Mouse (Mus musculus) limb, embryonic 11.5 days (tissue): ENCODE results near the gene Tnfrsf13b. TPM values are rescaled to one million over a fixed set of nuclear protein-coding genes. Genes with fewer than 3 reads are reported as not detected.

Experiments
- polyA plus RNA-seq: library from polyadenylated mRNA; unstranded; fragments of >200 nt; fragmentation: Nextera tagmentation; extraction: Ambion mirVana; gene quantifications from 2 replicates; pipeline ENCODE4 v1.2.1, GENCODE M21; 2014

Gene Tnfrsf13b
- polyA plus RNA-seq, 1 experiment from 2014 or later: 0.99 TPM

Other genes starting within 250 kb of the Tnfrsf13b start
- gene Tmem11, start 247.5 kb upstream of the Tnfrsf13b start, polyA plus RNA-seq: 66.0 and 74.5 TPM in 2 replicates
- gene Natd1, start 212.0 kb upstream of the Tnfrsf13b start, polyA plus RNA-seq: 16.1 and 18.3 TPM in 2 replicates
- gene Map2k3, start 194.7 kb upstream of the Tnfrsf13b start, polyA plus RNA-seq: 66.4 and 78.5 TPM in 2 replicates
- 0.08 TPM in 1 of 2 replicates, not detected in the other for gene Kcnj12, start 104.2 kb upstream of the Tnfrsf13b start, polyA plus RNA-seq
- 186 and 194 TPM in 2 replicates for gene Usp22, start 48.3 kb downstream of the Tnfrsf13b start, polyA plus RNA-seq
- gene Aldh3a1, start 80.8 kb downstream of the Tnfrsf13b start, polyA plus RNA-seq: 0.44 TPM in 1 of 2 replicates, not detected in the other
- 16.8 and 19.7 TPM in 2 replicates for gene Aldh3a2, start 140.7 kb downstream of the Tnfrsf13b start, polyA plus RNA-seq
- not detected in 2 replicates for gene Slc47a2, start 216.1 kb downstream of the Tnfrsf13b start, polyA plus RNA-seq